Mouse (Mus musculus) heart, embryonic 13.5 days (tissue): Measurements from ENCODE around the gene Gdpd5. TPM values are rescaled to one million over a fixed set of nuclear protein-coding genes. Genes with fewer than 3 reads are reported as not detected.

Experiments
- ATAC-seq: fragments of 200-750 bp; cut with Nextera tagmentation; 2 replicates; pipeline ENCODE4 v1.8.0; 2017; ENCODE audit warnings: moderate TSS enrichment; ENCODE audit not compliant: insufficient number of reproducible peaks, low FRiP score, low TSS enrichment; ENCODE audit errors: extremely low read depth
- H3K27ac ChIP-seq: fragments of 300-500 bp; sonication (generic); replicated peaks from 2 replicates; pipeline ENCODE4 v1.5.1; 2015; ENCODE audit warnings: moderate library complexity, mild to moderate bottlenecking, inconsistent platforms
- H3K27me3 ChIP-seq: fragments of 300-500 bp; sonication (generic); replicated peaks from 2 replicates; pipeline ENCODE4 v1.6.1; 2015; ENCODE audit warnings: mild to moderate bottlenecking, inconsistent platforms
- H3K36me3 ChIP-seq: fragments of 300-500 bp; sonication (generic); 2 replicates; pipeline ENCODE4 v1.6.1; 2015; ENCODE audit warnings: mild to moderate bottlenecking, inconsistent platforms
- H3K4me1 ChIP-seq: fragments of 300-500 bp; sonication (generic); 2 replicates; pipeline ENCODE4 v1.6.1; 2015; ENCODE audit warnings: inconsistent platforms
- H3K4me2 ChIP-seq: fragments of 300-500 bp; sonication (generic); 2 replicates; pipeline ENCODE4 v1.6.1; 2015; ENCODE audit warnings: inconsistent platforms, mild to moderate bottlenecking, moderate library complexity
- H3K4me3 ChIP-seq: fragments of 300-500 bp; sonication (generic); 2 replicates; pipeline ENCODE4 v1.5.1; 2015; ENCODE audit warnings: moderate library complexity, mild to moderate bottlenecking, inconsistent platforms
- H3K9ac ChIP-seq: fragments of 300-500 bp; sonication (generic); 2 replicates; pipeline ENCODE4 v1.6.1; 2015; ENCODE audit warnings: inconsistent platforms, mild to moderate bottlenecking, moderate library complexity
- H3K9me3 ChIP-seq: fragments of 300-500 bp; sonication (generic); 2 replicates; pipeline ENCODE4 v1.6.1; 2016; ENCODE audit warnings: inconsistent platforms
- WGBS: fragments of 180-500 bp; shearing (Covaris S2); methylation state at CpG from one replicate; pipeline ENCODE4 v1.1.7; 2015; ENCODE audit warnings: mixed read lengths; 5-methylcytosine and 5-hydroxymethylcytosine counted together
- polyA plus RNA-seq: library from polyadenylated mRNA; unstranded; fragments of >200 nt; fragmentation: Nextera tagmentation; extraction: Ambion mirVana; gene quantifications from 2 replicates; pipeline ENCODE4 v1.2.1, GENCODE M21; 2015

Gdpd5 gene
- polyA plus RNA-seq: 25.3 and 25.4 TPM in 2 replicates

DNA sequence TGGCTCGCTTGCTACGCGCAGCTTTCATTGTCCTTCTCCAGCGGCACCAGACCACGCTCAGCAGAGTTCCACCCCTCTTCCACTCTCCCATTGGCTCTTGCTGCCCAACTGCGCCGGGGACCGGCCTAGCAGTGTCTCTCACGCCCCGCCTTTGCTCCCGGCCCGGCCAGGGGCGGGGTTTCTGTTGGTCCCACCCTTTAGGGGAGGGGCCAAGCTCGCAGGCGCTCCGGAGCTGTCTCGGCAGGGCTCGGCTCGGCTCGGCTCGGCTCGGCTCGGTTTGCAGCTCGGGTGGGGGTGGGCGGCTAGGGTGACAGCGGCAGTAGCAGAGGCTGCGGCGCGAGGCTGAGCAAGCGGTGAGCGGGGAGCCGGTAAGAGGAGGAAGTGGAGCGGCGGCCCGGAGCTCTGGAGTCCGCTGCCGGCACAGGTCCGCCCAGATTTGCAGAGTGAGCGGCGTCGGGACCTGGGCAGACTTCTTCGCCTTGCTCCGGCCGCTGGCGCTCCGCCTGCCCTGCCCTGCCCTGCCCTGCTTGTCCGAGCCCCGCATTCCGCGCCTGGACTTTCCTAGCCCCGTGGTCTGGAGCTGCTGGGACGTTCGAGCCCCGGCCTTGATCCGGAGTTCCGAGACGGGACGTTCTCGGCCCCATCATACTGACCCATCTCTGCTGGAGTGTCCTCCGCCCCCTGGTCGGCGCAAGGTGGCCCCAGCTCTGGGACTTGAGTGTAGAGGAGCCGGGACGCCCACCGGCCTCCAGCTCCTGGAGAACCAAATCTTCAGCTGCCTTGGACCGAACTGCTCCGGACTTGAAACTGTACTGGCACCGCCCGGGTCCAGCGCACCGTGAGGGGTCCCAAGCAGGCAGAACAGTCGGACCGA lies at the start of gene Gdpd5:
Gdpd5 (plus strand) TSS at position 201 of the 874 bp plus-strand sequence.
- peak within 1 kb of the TSS; percentile 95 for H3K27ac ChIP-seq
- WGBS: under 1% methylated on average over 73 of the region's 73 CpGs
- peak within 1 kb of the TSS; percentile 96 for H3K9ac ChIP-seq
- H3K4me3 ChIP-seq: peak within 1 kb of the TSS; percentile 76
- 0 out of 2 replicates have a peak, but pooled peaks cover 3% of the 10 kb centered on the region for H3K27me3 ChIP-seq
- H3K4me2 ChIP-seq: peak within 1 kb of the TSS; percentile 86
- H3K9me3 ChIP-seq: no peaks in the 10 kb centered on the region
- H3K36me3 ChIP-seq: no peaks in the 10 kb centered on the region
- peak; percentile 85 for ATAC-seq
- H3K4me1 ChIP-seq: peaks cover 71% of the 10 kb centered on the region

- Histone ChIP-seq H3K4me1 (peaks cover 4% of the 10 kb centered on the region; the same call in 1 of the 2 replicates), H3K27me3 (no peaks in the 10 kb centered on the region), H3K27ac (no peak overlapping the region; the same call in 1 of the 2 replicates), H3K9ac (no peak overlapping the region), H3K4me2 (no peak overlapping the region), H3K4me3 (no peak overlapping the region), H3K36me3 (no peaks in the 10 kb centered on the region), H3K9me3 (no peaks in the 10 kb centered on the region)
- WGBS: 27% methylated on average over 12 of the region's 12 CpGs
- ATAC-seq: no peak
These were observed 48.3 kb upstream of the Gdpd5 start for GRCm38 (mm10) chr7:99332774-99333480.

- Histone ChIP-seq H3K27me3 (no peaks in the 10 kb centered on the region), H3K4me1 (peaks cover 2% of the 10 kb centered on the region; the same call in 1 of the 2 replicates), H3K36me3 (peaks cover 49% of the 10 kb centered on the region), H3K4me3 (no peak overlapping the region), H3K27ac (no peak overlapping the region), H3K9ac (no peak overlapping the region), H3K4me2 (no peak overlapping the region), H3K9me3 (no peaks in the 10 kb centered on the region)
- WGBS: 74% methylated on average over 8 of the region's 8 CpGs
- no peak for ATAC-seq
These were observed 40.5 kb upstream of the Gdpd5 start for GRCm38 (mm10) chr7:99340736-99341135.

GRCm38 (mm10) chr7:99343577-99343976 lies 37.6 kb upstream of the Gdpd5 start:
- 72% methylated on average over 4 of the region's 4 CpGs for WGBS
- no peak overlapping the region for H3K9ac ChIP-seq
- no peak overlapping the region for H3K27ac ChIP-seq
- peaks cover 26% of the 10 kb centered on the region for H3K4me1 ChIP-seq
- H3K4me2 ChIP-seq: no peak overlapping the region
- peaks cover 78% of the 10 kb centered on the region for H3K36me3 ChIP-seq
- H3K9me3 ChIP-seq: no peaks in the 10 kb centered on the region
- ATAC-seq: no peak
- H3K4me3 ChIP-seq: no peak overlapping the region
- no peaks in the 10 kb centered on the region for H3K27me3 ChIP-seq

DNA sequence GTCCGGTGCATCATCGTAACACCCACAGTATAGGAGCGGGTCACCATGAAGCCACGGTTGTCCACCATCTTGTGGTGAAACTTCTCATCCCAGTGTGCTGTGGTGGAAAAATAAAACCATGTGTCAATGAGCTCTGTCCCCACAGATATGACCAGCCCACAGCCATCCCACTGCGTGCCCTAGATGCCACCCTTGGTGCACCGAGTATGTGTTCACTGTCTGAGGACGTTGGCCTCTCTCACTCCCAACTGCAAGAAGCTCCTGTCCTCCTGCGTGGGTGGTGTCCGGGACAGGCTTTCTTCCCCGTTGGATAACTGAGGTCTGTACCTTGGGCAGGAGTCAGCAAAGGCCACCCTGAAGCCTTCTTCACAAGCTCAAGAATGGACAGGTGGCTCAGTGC lies 33.9 kb upstream of the Gdpd5 start:
- no peak overlapping the region for H3K4me2 ChIP-seq
- peaks cover 92% of the 10 kb centered on the region for H3K36me3 ChIP-seq
- H3K27me3 ChIP-seq: no peaks in the 10 kb centered on the region
- H3K9me3 ChIP-seq: no peaks in the 10 kb centered on the region
- ATAC-seq: no peak
- H3K4me3 ChIP-seq: no peak overlapping the region
- no peak overlapping the region for H3K27ac ChIP-seq
- H3K4me1 ChIP-seq: peaks cover 54% of the 10 kb centered on the region
- 89% methylated on average over 10 of the region's 10 CpGs for WGBS
- H3K9ac ChIP-seq: no peak overlapping the region

- Histone ChIP-seq H3K27ac (no peak overlapping the region), H3K9me3 (no peaks in the 10 kb centered on the region), H3K36me3 (peaks cover 76% of the 10 kb centered on the region), H3K27me3 (no peaks in the 10 kb centered on the region), H3K4me1 (peaks cover 62% of the 10 kb centered on the region), H3K4me3 (no peak overlapping the region), H3K4me2 (0 out of 2 replicates have a peak overlapping the region, but pooled peaks have one; percentile 92), H3K9ac (peak overlapping the region; percentile 55)
- no peak for ATAC-seq
- 91% methylated on average over 26 of the region's 26 CpGs for WGBS
These were observed 32.3 kb upstream of the Gdpd5 start for GRCm38 (mm10) chr7:99348883-99349282.

DNA sequence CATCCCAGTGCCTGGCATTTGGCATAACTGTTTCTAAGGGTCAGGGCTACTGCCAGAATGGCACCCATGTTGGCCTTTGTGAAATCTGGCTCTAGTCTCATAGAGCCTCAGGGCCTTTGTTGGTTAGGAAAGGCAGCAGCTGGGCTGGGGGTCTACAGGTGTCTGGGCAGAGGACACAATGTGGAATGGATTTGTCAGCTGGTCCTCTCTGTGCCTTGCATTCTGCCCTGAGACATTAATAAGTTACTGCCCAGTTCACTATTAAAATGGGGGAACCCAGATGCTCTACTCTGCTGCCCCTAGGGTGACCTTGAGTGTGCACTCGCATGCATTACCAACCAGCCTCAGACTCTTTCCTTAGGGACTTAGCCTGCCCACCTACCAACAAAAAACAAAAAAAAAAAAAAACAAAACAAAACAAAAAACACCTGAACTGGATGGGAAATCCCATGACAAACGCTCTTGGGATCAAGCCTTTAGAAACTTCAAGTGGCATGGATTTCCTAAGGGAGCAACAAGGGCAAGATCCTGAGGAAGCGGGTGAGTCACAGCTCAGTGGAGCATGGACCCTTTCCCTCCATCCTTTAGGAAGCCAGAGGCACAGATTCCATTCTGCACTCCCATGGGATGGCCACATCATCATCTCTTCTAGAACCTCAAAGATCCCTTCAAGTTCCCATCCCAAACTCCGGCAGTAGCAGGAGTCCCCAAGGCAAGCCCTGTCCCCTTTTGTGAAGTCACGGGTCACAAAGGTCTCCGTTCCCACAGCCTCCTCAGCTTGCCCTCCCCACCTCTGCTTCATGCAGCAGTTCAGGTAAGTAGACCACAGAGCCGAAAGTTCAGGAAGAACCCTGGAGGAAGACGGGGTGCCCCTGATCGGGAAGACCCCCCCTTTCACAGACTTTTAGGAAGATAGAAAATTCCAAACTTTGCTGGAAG lies 31.2 kb upstream of the Gdpd5 start:
- Histone ChIP-seq H3K36me3 (peaks cover 64% of the 10 kb centered on the region), H3K9ac (peak overlapping the region; percentile 91), H3K27me3 (no peaks in the 10 kb centered on the region), H3K4me2 (peak overlapping the region; percentile 92), H3K9me3 (no peaks in the 10 kb centered on the region), H3K27ac (peak overlapping the region; percentile 100), H3K4me1 (peaks cover 73% of the 10 kb centered on the region), H3K4me3 (peak overlapping the region; percentile 79)
- no peak for ATAC-seq
- WGBS: 55% methylated on average over 9 of the region's 9 CpGs

- Histone ChIP-seq H3K27me3 (no peaks in the 10 kb centered on the region), H3K4me2 (peak overlapping the region; percentile 92), H3K4me1 (peaks cover 77% of the 10 kb centered on the region), H3K4me3 (peak overlapping the region; percentile 79), H3K9ac (peak overlapping the region; percentile 91), H3K9me3 (no peaks in the 10 kb centered on the region), H3K36me3 (peaks cover 52% of the 10 kb centered on the region), H3K27ac (peak overlapping the region; percentile 100)
- WGBS: 1% methylated on average over 12 of the region's 12 CpGs
- no peak for ATAC-seq
These were observed 30.0 kb upstream of the Gdpd5 start for GRCm38 (mm10) chr7:99351104-99351801.

GRCm38 (mm10) chr7:99351802-99352517 lies 29.3 kb upstream of the Gdpd5 start:
- H3K4me3 ChIP-seq: peak overlapping the region; percentile 79
- WGBS: 4% methylated on average over 18 of the region's 18 CpGs
- peak overlapping the region; percentile 100 for H3K27ac ChIP-seq
- peaks cover 77% of the 10 kb centered on the region for H3K4me1 ChIP-seq
- H3K9me3 ChIP-seq: no peaks in the 10 kb centered on the region
- H3K9ac ChIP-seq: peak overlapping the region; percentile 91
- H3K36me3 ChIP-seq: peaks cover 45% of the 10 kb centered on the region
- peak overlapping the region; percentile 92 for H3K4me2 ChIP-seq
- no peak for ATAC-seq
- no peaks in the 10 kb centered on the region for H3K27me3 ChIP-seq
